Mouse (Mus musculus) ES-E14 (cell line): ENCODE data around the gene Ippk. TPM values are rescaled to one million over a fixed set of nuclear protein-coding genes. Genes with fewer than 3 reads are reported as not detected.
A peak's percentile ranks its signal among the peaks of the same experiment; 100 is the strongest.

ENCODE experiments used
- DNase-seq: peaks from one replicate; pipeline ENCODE4 v3.0.0-alpha.2; 2013; ENCODE audit warnings: low read depth, low spot score
- H3K27ac ChIP-seq: 2 replicates; pipeline ENCODE4 v1.5.1; 2012; ENCODE audit warnings: low read depth, mild to moderate bottlenecking, low read length, moderate library complexity, mixed read lengths; ENCODE audit not compliant: poor library complexity, insufficient read depth, severe bottlenecking
- H3K36me3 ChIP-seq: 2 replicates; pipeline ENCODE4 v1.6.1; 2012; ENCODE audit warnings: mild to moderate bottlenecking, low read length, moderate library complexity, mixed read lengths; ENCODE audit not compliant: control insufficient read depth, poor library complexity, insufficient read depth, severe bottlenecking
- H3K4me1 ChIP-seq, 2 experiments: fragments of 150-350 bp in 1 of 2; sonication (generic) in 1 of 2; 2 replicates each; pipeline ENCODE4 v1.6.1; 2012; ENCODE audit warnings: low read length in 2 of 2, mild to moderate bottlenecking in 1 of 2, mixed read lengths in 1 of 2; ENCODE audit not compliant: control insufficient read depth in 2 of 2, insufficient read depth in 2 of 2, poor library complexity in 1 of 2
- H3K4me3 ChIP-seq, 2 experiments: fragments of 150-350 bp in 1 of 2; sonication (generic) in 1 of 2; 2 replicates each; pipeline ENCODE4 v1.5.1; 2012; ENCODE audit warnings: low read length in 2 of 2, low read depth in 1 of 2, mild to moderate bottlenecking in 1 of 2, mixed read lengths in 1 of 2; ENCODE audit not compliant: insufficient read depth in 1 of 2, poor library complexity in 1 of 2, severe bottlenecking in 1 of 2
- H3K9ac ChIP-seq: 2 replicates; pipeline ENCODE4 v1.6.1; 2012; ENCODE audit warnings: low read depth, mild to moderate bottlenecking, low read length, mixed read lengths; ENCODE audit not compliant: poor library complexity, insufficient read depth, severe bottlenecking
- H3K9me3 ChIP-seq: fragments of 150-350 bp; sonication (generic); 2 replicates; pipeline ENCODE4 v1.6.1; 2012; ENCODE audit warnings: low read depth, mild to moderate bottlenecking, low read length; ENCODE audit not compliant: control insufficient read depth, insufficient read depth
- CHD2 ChIP-seq: IDR thresholded peaks from 2 replicates; pipeline ENCODE4 v1.6.1; 2014; ENCODE audit warnings: mild to moderate bottlenecking, low read depth, low read length, inconsistent platforms
- HCFC1 ChIP-seq: IDR thresholded peaks from 2 replicates; pipeline ENCODE4 v1.6.1; 2012; ENCODE audit warnings: low read length, inconsistent platforms, borderline replicate concordance; ENCODE audit not compliant: insufficient read depth
- MAFK ChIP-seq: IDR thresholded peaks from 2 replicates; pipeline ENCODE4 v1.6.1; 2014; ENCODE audit warnings: mild to moderate bottlenecking, low read depth, low read length, inconsistent platforms; ENCODE audit not compliant: insufficient read depth
- ZC3H11A ChIP-seq: IDR thresholded peaks from 2 replicates; pipeline ENCODE4 v1.6.1; 2012; ENCODE audit warnings: low read depth, mild to moderate bottlenecking, inconsistent platforms, low read length, borderline replicate concordance
- ZNF384 ChIP-seq: IDR thresholded peaks from 2 replicates; pipeline ENCODE4 v1.6.1; 2012; ENCODE audit warnings: low read depth, low read length, inconsistent platforms
- in situ Hi-C, 2 experiments: fragments of 600-800 bp; cut with MboI; formaldehyde crosslinking; loops; one replicate each; pipeline ENCODE4 v1.15.1; 2025; ENCODE audit warnings: low sequenced_read_pairs in 2 of 2, inconsistent platforms in 1 of 2; ENCODE audit not compliant: unreplicated experiment in 2 of 2
- total RNA-seq: library from RNA; depleted of rRNA; stranded (reverse); fragments of 300-350 nt; gene quantifications from 2 replicates; pipeline ENCODE4 v1.2.3, GENCODE M21; 2012

The Ippk gene
- total RNA-seq, 1 experiment: 16.9 TPM

GRCm38 (mm10) chr13:49421959-49422358 is 910 bp downstream of the Ippk start:
- H3K36me3 ChIP-seq: no peaks in the 10 kb centered on the region
- no peak overlapping the region for H3K27ac ChIP-seq
- TF ChIP-seq ZNF384 (no peak), ZC3H11A (no peak), CHD2 (no peak), MAFK (no peak), HCFC1 (no peak)
- peak overlapping the region; percentile 76 to 87 for H3K4me3 ChIP-seq
- no peaks in the 10 kb centered on the region for H3K9me3 ChIP-seq
- peaks cover 0 to 6% of the 10 kb centered on the region in 2 experiments; a peak in 1 of 4 replicates for H3K4me1 ChIP-seq
- DNase-seq: no peak
- in situ Hi-C loops: no loop called here
- H3K9ac ChIP-seq: peak overlapping the region; percentile 84

GRCm38 (mm10) chr13:49426736-49427135 is 5.7 kb downstream of the Ippk start:
- Histone ChIP-seq H3K9me3 (no peaks in the 10 kb centered on the region), H3K4me3 (no peak overlapping the region), H3K4me1 (peaks cover 0 to 9% of the 10 kb centered on the region in 2 experiments; a peak in 1 of 4 replicates), H3K27ac (no peak overlapping the region), H3K36me3 (peaks cover 3% of the 10 kb centered on the region; the same call in 1 of the 2 replicates), H3K9ac (no peak overlapping the region)
- in situ Hi-C loops: no loop called here
- TF ChIP-seq MAFK (no peak), HCFC1 (no peak), ZC3H11A (no peak), CHD2 (no peak), ZNF384 (no peak)
- DNase-seq: no peak

GRCm38 (mm10) chr13:49428042-49428675 is 7.1 kb downstream of the Ippk start:
- Histone ChIP-seq H3K4me1 (peaks cover 0 to 3% of the 10 kb centered on the region in 2 experiments; a peak in 1 of 4 replicates), H3K9ac (no peak overlapping the region; the same call in 1 of the 2 replicates)

GRCm38 (mm10) chr13:49430529-49430928 is 9.5 kb downstream of the Ippk start:
- in situ Hi-C loops: no loop called here
- Histone ChIP-seq H3K4me3 (no peak overlapping the region), H3K4me1 (peaks cover 0 to 3% of the 10 kb centered on the region in 2 experiments; a peak in 1 of 4 replicates), H3K27ac (no peak overlapping the region), H3K9me3 (no peaks in the 10 kb centered on the region), H3K36me3 (peaks cover 4% of the 10 kb centered on the region; the same call in 1 of the 2 replicates), H3K9ac (no peak overlapping the region)
- TF ChIP-seq HCFC1 (no peak), CHD2 (no peak), MAFK (no peak), ZC3H11A (no peak), ZNF384 (no peak)
- no peak for DNase-seq

More at GRCm38 (mm10) chr13:49428042-49428675, 7.1 kb downstream of the Ippk start:
- no peak overlapping the region for H3K27ac ChIP-seq
- H3K36me3 ChIP-seq: peaks cover 3% of the 10 kb centered on the region; the same call in 1 of the 2 replicates
- H3K9me3 ChIP-seq: no peaks in the 10 kb centered on the region
- TF ChIP-seq HCFC1: no peak
- no peak for TF ChIP-seq CHD2
- TF ChIP-seq ZC3H11A: no peak
- no peak for TF ChIP-seq ZNF384
- TF ChIP-seq MAFK: no peak
- DNase-seq: no peak
- H3K4me3 ChIP-seq: no peak overlapping the region
- in situ Hi-C loops: no loop called here
